Mouse (Mus musculus) small intestine, adult 2 months (tissue): ENCODE measurements around the gene Ide.

Source experiments
- CTCF ChIP-seq: fragments of 200-500 bp; IDR thresholded peaks from 2 replicates; pipeline ENCODE4 v1.5.1; 2012; ENCODE audit warnings: low read depth, mild to moderate bottlenecking, control low read depth, inconsistent platforms, low read length, moderate library complexity, mixed read lengths; ENCODE audit not compliant: insufficient replicate concordance, insufficient read length; ENCODE audit errors: extremely low read depth
- POLR2A ChIP-seq: fragments of 200-500 bp; IDR thresholded peaks from 2 replicates; pipeline ENCODE4 v1.6.1; 2012; ENCODE audit warnings: low read depth, mild to moderate bottlenecking, control low read depth, inconsistent platforms, low read length, moderate library complexity

DNA sequence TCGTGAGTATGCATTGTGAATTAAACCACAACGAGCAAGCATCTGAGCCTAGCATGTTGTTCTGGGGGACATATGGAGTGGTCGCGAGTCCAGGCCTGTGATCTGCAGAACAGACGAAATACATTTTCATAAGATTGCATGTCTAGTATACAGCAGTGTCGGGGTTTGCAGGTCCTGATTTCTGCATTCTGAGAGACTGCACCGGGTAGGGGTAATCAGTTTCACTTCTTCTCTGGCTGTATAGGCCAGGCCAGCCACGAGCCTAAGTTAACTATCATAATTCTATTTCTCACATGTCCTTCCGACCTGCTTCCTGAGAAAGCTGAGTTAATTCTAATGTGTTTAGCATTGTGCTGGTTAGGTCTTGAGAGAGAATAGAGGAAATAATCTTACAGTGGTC lies 52.9 kb downstream of the Ide start:
- TF ChIP-seq CTCF (no peak), POLR2A (no peak)
